Mouse (Mus musculus): ENCODE measurements around the gene Plcg1. TPM values are rescaled to one million over a fixed set of nuclear protein-coding genes. Genes with fewer than 3 reads are reported as not detected.

The Plcg1 gene
- polyA plus RNA-seq, 1 experiment from 2014 or later, result 98.9 TPM

Other genes starting within 250 kb of the Plcg1 start
- 106 and 118 TPM in 2 replicates for gene Top1, start 85.4 kb upstream of the Plcg1 start, polyA plus RNA-seq (2016; fragmentation: Nextera tagmentation; extraction: Ambion mirVana)
- 15.2 and 16.2 TPM in 2 replicates for gene Zhx3, start 141.7 kb downstream of the Plcg1 start, polyA plus RNA-seq (2016; fragmentation: Nextera tagmentation; extraction: Ambion mirVana)
- 0.43 and 0.47 TPM in 2 replicates for gene Lpin3, start 149.4 kb downstream of the Plcg1 start, polyA plus RNA-seq (2016; fragmentation: Nextera tagmentation; extraction: Ambion mirVana)
- gene Emilin3, start 181.0 kb downstream of the Plcg1 start, polyA plus RNA-seq (2016; fragmentation: Nextera tagmentation; extraction: Ambion mirVana), result 1.9 and 2.2 TPM in 2 replicates